Mouse (Mus musculus): Measurements from ENCODE around the gene Sema5b. TPM values are rescaled to one million over a fixed set of nuclear protein-coding genes. Genes with fewer than 3 reads are reported as not detected.

Gene Sema5b
- total and polyA plus RNA-seq, 3 experiments: not detected

- H3K79me2 ChIP-seq (ENCODE audit: control insufficient read depth, insufficient read depth, low read length, poor library complexity): no peaks in the 10 kb centered on the region
- TF ChIP-seq JUND (IDR thresholded peaks at IDR 0.05; ENCODE audit: low read depth, low read length) (no peak), MAX (IDR thresholded peaks at IDR 0.05; ENCODE audit: low read length) (no peak), MYB (IDR thresholded peaks at IDR 0.05; ENCODE audit: low read depth, low read length) (no peak), ZKSCAN1 (IDR thresholded peaks at IDR 0.05; ENCODE audit: low read depth, low read length) (no peak), EP300 (IDR thresholded peaks at IDR 0.05; ENCODE audit: low read depth in 1 of 2, low read length in 2 of 2) (no peak), ZMIZ1 (IDR thresholded peaks at IDR 0.05; ENCODE audit: low read depth, low read length) (no peak), MAFK (IDR thresholded peaks at IDR 0.05; ENCODE audit: borderline replicate concordance, low read depth, low read length) (no peak), BHLHE40 (IDR thresholded peaks at IDR 0.05; ENCODE audit: borderline replicate concordance, low read depth, low read length) (no peak), HCFC1 (IDR thresholded peaks at IDR 0.05; ENCODE audit: low read depth, low read length) (no peak), MYC (IDR thresholded peaks at IDR 0.05; ENCODE audit: low read depth, low read length) (no peak), TCF12 (IDR thresholded peaks at IDR 0.05; ENCODE audit: low read depth, low read length) (no peak), NRF1 (IDR thresholded peaks at IDR 0.05; ENCODE audit: insufficient read depth, low read depth, low read length, poor library complexity, severe bottlenecking) (no peak), CHD2 (IDR thresholded peaks at IDR 0.05; ENCODE audit: low read length) (no peak), RCOR1 (IDR thresholded peaks at IDR 0.05; ENCODE audit: low read depth, low read length) (no peak), POLR2A (IDR thresholded peaks at IDR 0.05; ENCODE audit: control insufficient read depth in 1 of 2, insufficient read depth in 1 of 2, low read depth in 1 of 2, low read length in 2 of 2, poor library complexity in 1 of 2) (no peak), ETS1 (IDR thresholded peaks at IDR 0.05; ENCODE audit: low read depth, low read length) (no peak), ZC3H11A (IDR thresholded peaks at IDR 0.05; ENCODE audit: low read depth, low read length) (no peak), ELF1 (IDR thresholded peaks at IDR 0.05; ENCODE audit: low read depth, low read length) (no peak), GATA1 (IDR thresholded peaks at IDR 0.05; ENCODE audit: low read depth, low read length) (no peak), MEF2A (IDR thresholded peaks at IDR 0.05; ENCODE audit: extremely low read depth, insufficient replicate concordance, low read depth, low read length, poor library complexity, severe bottlenecking) (no peak)
- no peaks in the 10 kb centered on the region for H3K27me3 ChIP-seq (ENCODE audit: control insufficient read depth in 1 of 2, insufficient read depth in 2 of 2, low read length in 2 of 2)
- H3K4me3 ChIP-seq (ENCODE audit: control insufficient read depth in 1 of 2, insufficient read depth in 1 of 2, low read depth in 2 of 2, low read length in 2 of 2): no peak overlapping the region
- no peaks in the 10 kb centered on the region for H3K4me1 ChIP-seq (ENCODE audit: control insufficient read depth in 1 of 2, insufficient read depth in 2 of 2, low read length in 2 of 2)
- no peak overlapping the region for H3K27ac ChIP-seq (ENCODE audit: control insufficient read depth, low read depth, low read length)
- no peak overlapping the region for H3K9ac ChIP-seq (ENCODE audit: control insufficient read depth, low read depth, low read length, poor library complexity, severe bottlenecking)
- no peak for DNase-seq (ENCODE audit: low read depth, low spot score)
- H3K9me3 ChIP-seq (replicated peaks; ENCODE audit: insufficient read depth, low read length): no peaks in the 10 kb centered on the region
- no peaks in the 10 kb centered on the region for H3K36me3 ChIP-seq (ENCODE audit: control insufficient read depth in 1 of 2, insufficient read depth in 2 of 2, low read length in 2 of 2)
These were observed 14.9 kb downstream of the Sema5b start for GRCm38 (mm10) chr16:35555596-35556482.
